Mouse (Mus musculus) liver, postnatal 0 days (tissue): ENCODE results near the gene Mapk12.

Source experiments
- CTCF ChIP-seq: sonication (generic); IDR thresholded peaks from 2 replicates; pipeline ENCODE4 v1.5.1; 2016; ENCODE audit warnings: antibody characterized with exemption, low read depth
- EP300 ChIP-seq: IDR thresholded peaks from 2 replicates; pipeline ENCODE4 v1.6.1; 2016; ENCODE audit warnings: antibody characterized with exemption, low read depth, mild to moderate bottlenecking

DNA sequence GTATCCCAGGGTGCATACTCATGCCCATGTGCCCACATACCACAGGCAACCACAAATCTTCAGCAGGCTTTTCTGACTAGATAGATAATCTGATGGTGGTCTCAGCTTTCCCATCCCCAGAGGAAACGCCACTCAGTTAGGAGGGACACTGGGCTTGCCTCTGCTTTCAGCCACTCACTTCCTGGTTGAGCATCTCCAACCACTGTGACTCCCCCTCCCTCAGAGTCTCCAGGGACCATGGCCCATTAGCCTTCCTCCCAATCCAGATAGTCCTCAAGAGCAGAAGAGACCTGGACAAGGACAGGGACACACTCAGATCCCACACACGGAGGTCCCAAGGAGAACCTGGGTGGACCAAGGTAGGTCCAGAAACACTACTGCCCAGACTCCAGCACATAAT, 2.6 kb upstream of the Mapk12 start:
- TF ChIP-seq CTCF, result no peak
- TF ChIP-seq EP300, result no peak
